Mouse (Mus musculus) layer of hippocampus, postnatal 36 days (tissue): ENCODE data around the gene Fbxw4. TPM values are rescaled to one million over a fixed set of nuclear protein-coding genes. Genes with fewer than 3 reads are reported as not detected.

ENCODE experiments used
- DNase-seq, 2 experiments: peaks; one replicate each; pipeline ENCODE4 v3.0.0; 2022
- total RNA-seq, 2 experiments: library from RNA; stranded (reverse); gene quantifications; 2 replicates each; pipeline ENCODE4 v1.2.3; 2021

The Fbxw4 gene
- total RNA-seq, 2 experiments from 2014 or later = 33.7 to 34.3 TPM

DNA sequence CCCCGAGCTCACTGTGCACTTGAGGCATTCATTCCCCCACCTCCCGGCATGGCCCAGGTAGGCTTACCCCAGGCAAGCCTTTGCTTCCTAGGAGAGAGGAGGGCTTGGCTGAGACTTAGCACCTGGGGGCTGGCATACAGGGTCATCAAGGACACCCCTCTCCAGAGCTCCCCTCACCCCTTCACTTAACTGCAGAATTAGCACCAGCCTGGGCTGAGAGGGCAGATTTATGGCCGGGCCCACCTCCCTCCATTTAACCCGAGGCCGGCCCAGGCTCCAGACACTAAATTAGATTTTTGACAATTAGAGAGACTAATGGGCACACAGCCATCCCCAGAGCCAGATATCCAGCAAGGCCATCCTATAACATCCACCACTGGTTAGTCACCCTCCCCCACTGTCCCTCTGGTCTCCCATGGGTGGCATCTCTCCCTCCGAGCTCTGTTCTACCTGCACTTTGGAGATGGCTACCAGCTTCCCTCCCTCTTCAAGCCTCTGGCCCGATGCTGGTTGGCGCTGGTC lies 124.8 kb downstream of the Fbxw4 start:
- DNase-seq = no peak

GRCm38 (mm10) chr19:45533617-45534016 lies 126.5 kb downstream of the Fbxw4 start:
- no peak for DNase-seq

DNA sequence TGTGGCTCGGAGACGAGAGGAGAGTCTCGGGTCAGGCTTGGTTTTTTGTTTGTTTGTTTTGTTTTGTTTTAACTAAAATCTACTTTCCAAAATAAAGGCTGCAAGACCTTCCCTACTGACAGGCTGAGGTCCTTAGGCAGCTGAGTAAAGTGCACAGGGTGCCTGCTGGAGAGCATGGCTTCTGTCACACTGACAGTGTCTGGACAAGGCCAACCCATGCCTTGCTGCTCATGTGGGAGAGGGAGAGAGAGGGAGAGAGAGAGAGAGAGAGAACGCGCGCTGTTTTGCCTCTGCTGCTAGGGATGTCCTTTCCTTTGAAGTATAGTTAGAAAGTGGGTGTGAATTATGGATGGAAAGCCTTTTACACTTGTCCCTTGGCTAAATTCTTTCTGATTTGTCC lies 128.6 kb downstream of the Fbxw4 start:
- no peak for DNase-seq

GRCm38 (mm10) chr19:45530200-45530995 lies 129.7 kb downstream of the Fbxw4 start:
- DNase-seq = no peak

- DNase-seq = no peak
Observed at GRCm38 (mm10) chr19:45529294-45529693, 130.8 kb downstream of the Fbxw4 start.

Other genes starting within 250 kb of the Fbxw4 start
- 1 to 10 TPM; 8.5 to 9.3 TPM for gene Poll, start 99.8 kb downstream of the Fbxw4 start, total RNA-seq
- gene Gm17018, start 99.7 kb downstream of the Fbxw4 start, total RNA-seq = 10 to 100 TPM; 52.5 to 66.0 TPM
- gene Fgf8, start 82.6 kb upstream of the Fbxw4 start, total RNA-seq = not detected
- gene Npm3, start 89.3 kb upstream of the Fbxw4 start, total RNA-seq = 10 to 100 TPM in 1 of 2 experiments, 1 to 10 TPM in 1; 9.6 to 10.4 TPM
- gene Mgea5, start 123.5 kb upstream of the Fbxw4 start, total RNA-seq = 100 to 1,000 TPM; 163 to 171 TPM
- 100 to 1,000 TPM; 228 to 229 TPM for gene Kcnip2, start 155.7 kb upstream of the Fbxw4 start, total RNA-seq